Mouse (Mus musculus): Measurements from ENCODE around the gene Srsf3. TPM values are rescaled to one million over a fixed set of nuclear protein-coding genes. Genes with fewer than 3 reads are reported as not detected.

The Srsf3 gene
- polyA plus RNA-seq (2015; fragmentation: Illumina TruSeq; extraction: RNeasy Lipid Tissue Mini Kit (QIAGEN cat#74804); ENCODE audit: low read depth, low replicate concordance): 175 TPM

GRCm38 (mm10) chr17:29032274-29033069 is at the start of gene Srsf3:
Gene Srsf3 (plus strand): TSS chr17:29032628.

GRCm38 (mm10) chr17:29007641-29008325 is 24.6 kb upstream of the Srsf3 start, which contains the start of gene Stk38:
Gene Stk38 (minus strand): TSS chr17:29007995.

GRCm38 (mm10) chr17:29090776-29091175 is 58.3 kb downstream of the Srsf3 start, which contains the start of gene Cdkn1a:
Gene Cdkn1a (plus strand): TSS chr17:29090976.

Other genes with a start within 250 kb of the Srsf3 start
- 24.6 TPM for gene Brpf3, start 231.5 kb upstream of the Srsf3 start, polyA plus RNA-seq (2015; fragmentation: Illumina TruSeq; extraction: RNeasy Lipid Tissue Mini Kit (QIAGEN cat#74804); ENCODE audit: low read depth, low replicate concordance)
- gene Pnpla1, start 174.2 kb upstream of the Srsf3 start, polyA plus RNA-seq (2015; fragmentation: Illumina TruSeq; extraction: RNeasy Lipid Tissue Mini Kit (QIAGEN cat#74804); ENCODE audit: low read depth, low replicate concordance): 0.25 TPM
- gene 4930539E08Rik, start 117.3 kb upstream of the Srsf3 start, polyA plus RNA-seq (2015; fragmentation: Illumina TruSeq; extraction: RNeasy Lipid Tissue Mini Kit (QIAGEN cat#74804); ENCODE audit: low read depth, low replicate concordance): 4.6 TPM
- gene Pxt1, start 88.8 kb upstream of the Srsf3 start, polyA plus RNA-seq (2015; fragmentation: Illumina TruSeq; extraction: RNeasy Lipid Tissue Mini Kit (QIAGEN cat#74804); ENCODE audit: low read depth, low replicate concordance): not detected
- 48.7 TPM for gene Kctd20, start 80.7 kb upstream of the Srsf3 start, polyA plus RNA-seq (2015; fragmentation: Illumina TruSeq; extraction: RNeasy Lipid Tissue Mini Kit (QIAGEN cat#74804); ENCODE audit: low read depth, low replicate concordance)
- 41.6 TPM for gene Stk38, start 24.6 kb upstream of the Srsf3 start, polyA plus RNA-seq (2015; fragmentation: Illumina TruSeq; extraction: RNeasy Lipid Tissue Mini Kit (QIAGEN cat#74804); ENCODE audit: low read depth, low replicate concordance)
- 26.4 TPM for gene Cdkn1a, start 58.3 kb downstream of the Srsf3 start, polyA plus RNA-seq (2015; fragmentation: Illumina TruSeq; extraction: RNeasy Lipid Tissue Mini Kit (QIAGEN cat#74804); ENCODE audit: low read depth, low replicate concordance)
- not detected for gene Rab44, start 81.5 kb downstream of the Srsf3 start, polyA plus RNA-seq (2015; fragmentation: Illumina TruSeq; extraction: RNeasy Lipid Tissue Mini Kit (QIAGEN cat#74804); ENCODE audit: low read depth, low replicate concordance)
- 90.6 TPM for gene Cpne5, start 205.5 kb downstream of the Srsf3 start, polyA plus RNA-seq (2015; fragmentation: Illumina TruSeq; extraction: RNeasy Lipid Tissue Mini Kit (QIAGEN cat#74804); ENCODE audit: low read depth, low replicate concordance)
- 36.2 TPM for gene Ppil1, start 231.6 kb downstream of the Srsf3 start, polyA plus RNA-seq (2015; fragmentation: Illumina TruSeq; extraction: RNeasy Lipid Tissue Mini Kit (QIAGEN cat#74804); ENCODE audit: low read depth, low replicate concordance)
- 125 TPM for gene BC004004, start 236.2 kb downstream of the Srsf3 start, polyA plus RNA-seq (2015; fragmentation: Illumina TruSeq; extraction: RNeasy Lipid Tissue Mini Kit (QIAGEN cat#74804); ENCODE audit: low read depth, low replicate concordance)